Mouse (Mus musculus): ENCODE results near the gene Lrrc23.

DNA sequence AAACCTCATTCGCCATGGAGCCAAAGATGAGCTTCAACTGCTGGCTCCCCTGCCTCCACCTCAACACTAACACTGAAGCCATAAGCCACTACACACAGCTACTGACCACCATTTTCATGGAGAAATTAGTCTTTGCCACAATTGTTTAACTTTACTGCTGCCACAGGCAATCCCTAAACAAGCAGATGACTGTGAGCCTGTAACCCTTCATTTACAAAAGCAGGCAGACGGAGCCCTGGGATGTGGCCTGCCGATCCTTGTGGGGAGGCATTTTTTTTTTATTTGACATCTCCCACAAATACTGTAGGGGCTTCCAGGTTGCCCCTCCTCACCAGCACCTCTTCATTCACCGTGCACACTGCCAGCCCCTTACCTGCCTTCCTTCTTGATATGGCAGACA lies 37.1 kb upstream of the Lrrc23 start:
- TF ChIP-seq POLR2A (IDR thresholded peaks at IDR 0.05; ENCODE audit: borderline replicate concordance, extremely low read depth, insufficient read depth, insufficient read length, poor library complexity, severe bottlenecking) (no peak), CTCF (IDR thresholded peaks at IDR 0.05; ENCODE audit: borderline replicate concordance, extremely low read depth, insufficient read depth, insufficient read length) (no peak)

Data from brain, embryonic 14.5 days (tissue).